Mouse (Mus musculus) intestine, postnatal 0 days (tissue): Measurements from ENCODE around the gene Pde4d. TPM values are rescaled to one million over a fixed set of nuclear protein-coding genes. Genes with fewer than 3 reads are reported as not detected.

Source experiments
- ATAC-seq: fragments of 200-750 bp; cut with Nextera tagmentation; 2 replicates; pipeline ENCODE4 v1.8.0; 2017; ENCODE audit warnings: mild to moderate bottlenecking, moderate TSS enrichment, moderate library complexity
- H3K27ac ChIP-seq: fragments of 300-500 bp; sonication (generic); 2 replicates; pipeline ENCODE4 v1.5.1; 2014; ENCODE audit warnings: mild to moderate bottlenecking, low read depth, low read length, moderate library complexity
- H3K27me3 ChIP-seq: fragments of 300-500 bp; sonication (generic); replicated peaks from 2 replicates; pipeline ENCODE4 v1.6.1; 2014; ENCODE audit warnings: low read length, mixed read lengths; ENCODE audit not compliant: control insufficient read depth, insufficient read depth
- H3K36me3 ChIP-seq: fragments of 300-500 bp; sonication (generic); 2 replicates; pipeline ENCODE4 v1.6.1; 2014; ENCODE audit warnings: mild to moderate bottlenecking, moderate library complexity; ENCODE audit not compliant: control insufficient read depth, insufficient read depth
- H3K4me1 ChIP-seq: fragments of 300-500 bp; sonication (generic); replicated peaks from 2 replicates; pipeline ENCODE4 v1.6.1; 2014; ENCODE audit warnings: antibody characterized with exemption, low read length, mixed read lengths; ENCODE audit not compliant: control insufficient read depth, insufficient read depth
- H3K4me2 ChIP-seq: fragments of 300-500 bp; sonication (generic); replicated peaks from 2 replicates; pipeline ENCODE4 v1.6.1; 2014; ENCODE audit warnings: low read depth, mild to moderate bottlenecking, moderate library complexity
- H3K4me3 ChIP-seq: fragments of 300-500 bp; sonication (generic); 2 replicates; pipeline ENCODE4 v1.5.1; 2014; ENCODE audit warnings: low read depth, low read length
- H3K9ac ChIP-seq: fragments of 300-500 bp; sonication (generic); 2 replicates; pipeline ENCODE4 v1.6.1; 2014; ENCODE audit warnings: mild to moderate bottlenecking, low read depth, low read length
- H3K9me3 ChIP-seq: fragments of 300-500 bp; sonication (generic); 2 replicates; pipeline ENCODE4 v1.6.1; 2016; ENCODE audit warnings: mixed run types; ENCODE audit not compliant: control insufficient read depth
- CTCF ChIP-seq: sonication (generic); IDR thresholded peaks from 2 replicates; pipeline ENCODE4 v1.5.1; 2016; ENCODE audit warnings: low read depth, mild to moderate bottlenecking, control low read depth, antibody characterized with exemption, moderate library complexity
- WGBS: fragments of 180-500 bp; shearing (Covaris S2); extraction: QIAGEN DNeasy Blood & Tissue Kit; methylation state at CpG from one replicate; pipeline ENCODE4 v1.1.7; 2014; 5-methylcytosine and 5-hydroxymethylcytosine counted together
- polyA plus RNA-seq: library from polyadenylated mRNA; unstranded; fragments of >200 nt; fragmentation: Nextera tagmentation; extraction: Ambion mirVana; gene quantifications from 2 replicates; pipeline ENCODE4 v1.2.1, GENCODE M21; 2015

Gene Pde4d
- polyA plus RNA-seq, 1 experiment from 2014 or later, result 17.8 TPM

- WGBS, result 81% methylated on average over 7 of the region's 7 CpGs
- H3K4me3 ChIP-seq, result no peak overlapping the region
- H3K4me1 ChIP-seq, result no peaks in the 10 kb centered on the region
- no peak overlapping the region for H3K9ac ChIP-seq
- no peak overlapping the region for H3K4me2 ChIP-seq
- no peaks in the 10 kb centered on the region for H3K27me3 ChIP-seq
- H3K9me3 ChIP-seq, result no peaks in the 10 kb centered on the region
- no peak overlapping the region for H3K27ac ChIP-seq
- ATAC-seq, result no peak
- no peak for TF ChIP-seq CTCF
- no peaks in the 10 kb centered on the region for H3K36me3 ChIP-seq
These were observed 236.1 kb downstream of the Pde4d start for GRCm38 (mm10) chr13:108685817-108686216.

- Histone ChIP-seq H3K9me3 (no peaks in the 10 kb centered on the region), H3K27me3 (no peaks in the 10 kb centered on the region), H3K27ac (no peak overlapping the region), H3K4me3 (no peak overlapping the region), H3K4me1 (no peaks in the 10 kb centered on the region), H3K36me3 (no peaks in the 10 kb centered on the region), H3K4me2 (no peak overlapping the region), H3K9ac (no peak overlapping the region)
- no peak for ATAC-seq
- WGBS, result 79% methylated on average over 2 of the region's 2 CpGs
- TF ChIP-seq CTCF, result no peak
These were observed 236.5 kb downstream of the Pde4d start for GRCm38 (mm10) chr13:108686262-108686661.

- no peak overlapping the region for H3K27ac ChIP-seq
- no peak overlapping the region for H3K9ac ChIP-seq
- no peak for TF ChIP-seq CTCF
- no peak overlapping the region for H3K4me3 ChIP-seq
- no peak overlapping the region for H3K4me2 ChIP-seq
- H3K4me1 ChIP-seq, result no peaks in the 10 kb centered on the region
- no peak for ATAC-seq
- H3K9me3 ChIP-seq, result no peaks in the 10 kb centered on the region
- no peaks in the 10 kb centered on the region for H3K27me3 ChIP-seq
- H3K36me3 ChIP-seq, result no peaks in the 10 kb centered on the region
- 63% methylated on average over 4 of the region's 4 CpGs for WGBS
These were observed 237.1 kb downstream of the Pde4d start for GRCm38 (mm10) chr13:108686807-108687206.

- no peak for ATAC-seq
- no peaks in the 10 kb centered on the region for H3K4me1 ChIP-seq
- H3K36me3 ChIP-seq, result no peaks in the 10 kb centered on the region
- no peaks in the 10 kb centered on the region for H3K27me3 ChIP-seq
- no peak overlapping the region for H3K9ac ChIP-seq
- no peak overlapping the region for H3K27ac ChIP-seq
- WGBS, result 85% methylated on average over 12 of the region's 12 CpGs
- H3K4me2 ChIP-seq, result no peak overlapping the region
- TF ChIP-seq CTCF, result no peak
- H3K4me3 ChIP-seq, result no peak overlapping the region
- H3K9me3 ChIP-seq, result no peaks in the 10 kb centered on the region
These were observed 243.3 kb downstream of the Pde4d start for GRCm38 (mm10) chr13:108692883-108693550.

GRCm38 (mm10) chr13:108705441-108705840 lies 255.7 kb downstream of the Pde4d start:
- no peak for ATAC-seq
- H3K4me1 ChIP-seq, result no peaks in the 10 kb centered on the region
- 86% methylated on average over 4 of the region's 4 CpGs for WGBS

GRCm38 (mm10) chr13:108714032-108714431 lies 264.3 kb downstream of the Pde4d start:
- Histone ChIP-seq H3K9ac (no peak overlapping the region), H3K36me3 (no peaks in the 10 kb centered on the region), H3K27ac (no peak overlapping the region), H3K4me1 (no peaks in the 10 kb centered on the region), H3K27me3 (no peaks in the 10 kb centered on the region), H3K4me2 (no peak overlapping the region), H3K9me3 (no peaks in the 10 kb centered on the region), H3K4me3 (no peak overlapping the region)
- no peak for ATAC-seq
- TF ChIP-seq CTCF, result no peak
- 87% methylated on average over 3 of the region's 3 CpGs for WGBS

More at GRCm38 (mm10) chr13:108705441-108705840, 255.7 kb downstream of the Pde4d start:
- no peaks in the 10 kb centered on the region for H3K9me3 ChIP-seq
- no peaks in the 10 kb centered on the region for H3K36me3 ChIP-seq
- no peak overlapping the region for H3K27ac ChIP-seq
- H3K27me3 ChIP-seq, result no peaks in the 10 kb centered on the region
- no peak overlapping the region for H3K9ac ChIP-seq
- TF ChIP-seq CTCF, result no peak
- no peak overlapping the region for H3K4me2 ChIP-seq
- no peak overlapping the region for H3K4me3 ChIP-seq
